Mouse (Mus musculus) ES-Bruce4 (cell line): ENCODE data around the gene Lamc1.

Experiments
- CTCF ChIP-seq: IDR thresholded peaks from one replicate; pipeline ENCODE4 v1.8.1; 2011; ENCODE audit warnings: low read depth, low read length
- EP300 ChIP-seq: IDR thresholded peaks from 2 replicates; pipeline ENCODE4 v1.6.1; 2011; ENCODE audit warnings: low read depth, low read length; ENCODE audit not compliant: insufficient read depth
- POLR2A ChIP-seq: IDR thresholded peaks from one replicate; pipeline ENCODE4 v1.8.1; 2011; ENCODE audit warnings: low read length; ENCODE audit not compliant: insufficient read depth

GRCm38 (mm10) chr1:153210992-153211391 lies 121.6 kb downstream of the Lamc1 start:
- TF ChIP-seq CTCF (no peak), POLR2A (no peak), EP300 (no peak)
